Mouse (Mus musculus) forelimb bud, embryonic 11.5 days (tissue): ENCODE results near the gene Tuba1b.
A peak's percentile ranks its signal among the peaks of the same experiment; 100 is the strongest.
"Not testable (repeated sequence)": the region's sequence is repeated elsewhere in the genome, so short reads cannot be mapped to it uniquely, and the experiment has no call there.

Source experiments
- DNase-seq: peaks from one replicate; pipeline ENCODE4 v3.0.0-alpha.2; 2012; ENCODE audit warnings: low read depth, low spot score

Gene Tuba1b

GRCm38 (mm10) chr15:98954425-98955253 lies 20.3 kb upstream of the Tuba1b start:
- DNase-seq, result no peak

GRCm38 (mm10) chr15:98953401-98954356 lies 19.3 kb upstream of the Tuba1b start, which contains the start of the genes Gm49450 and Tuba1a:
Gm49450 (minus strand) TSS chr15:98953551.
Tuba1a (minus strand) TSS chr15:98953703.
- DNase-seq, result peak; percentile 99

GRCm38 (mm10) chr15:98952751-98953400 lies 18.5 kb upstream of the Tuba1b start:
- DNase-seq, result peak; percentile 88

DNA sequence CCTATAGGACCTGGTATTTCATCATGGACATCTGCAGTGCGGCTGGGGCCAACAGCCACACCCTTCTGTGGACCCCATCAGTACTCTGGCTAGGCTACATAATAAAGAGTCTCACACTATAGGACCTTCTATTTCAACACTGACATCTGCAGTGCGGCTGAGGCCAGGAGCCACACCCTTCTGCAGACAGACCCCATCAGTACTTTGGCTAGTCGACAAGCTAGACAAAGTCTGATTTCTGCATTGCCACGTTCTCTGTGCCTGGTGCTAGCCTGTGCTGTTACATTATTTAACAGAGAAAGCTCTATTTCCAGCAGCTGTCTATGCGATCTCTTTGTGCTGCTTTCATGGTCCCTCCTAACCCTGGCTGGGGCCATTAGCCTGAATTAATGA lies 17.7 kb upstream of the Tuba1b start:
- no peak for DNase-seq

DNA sequence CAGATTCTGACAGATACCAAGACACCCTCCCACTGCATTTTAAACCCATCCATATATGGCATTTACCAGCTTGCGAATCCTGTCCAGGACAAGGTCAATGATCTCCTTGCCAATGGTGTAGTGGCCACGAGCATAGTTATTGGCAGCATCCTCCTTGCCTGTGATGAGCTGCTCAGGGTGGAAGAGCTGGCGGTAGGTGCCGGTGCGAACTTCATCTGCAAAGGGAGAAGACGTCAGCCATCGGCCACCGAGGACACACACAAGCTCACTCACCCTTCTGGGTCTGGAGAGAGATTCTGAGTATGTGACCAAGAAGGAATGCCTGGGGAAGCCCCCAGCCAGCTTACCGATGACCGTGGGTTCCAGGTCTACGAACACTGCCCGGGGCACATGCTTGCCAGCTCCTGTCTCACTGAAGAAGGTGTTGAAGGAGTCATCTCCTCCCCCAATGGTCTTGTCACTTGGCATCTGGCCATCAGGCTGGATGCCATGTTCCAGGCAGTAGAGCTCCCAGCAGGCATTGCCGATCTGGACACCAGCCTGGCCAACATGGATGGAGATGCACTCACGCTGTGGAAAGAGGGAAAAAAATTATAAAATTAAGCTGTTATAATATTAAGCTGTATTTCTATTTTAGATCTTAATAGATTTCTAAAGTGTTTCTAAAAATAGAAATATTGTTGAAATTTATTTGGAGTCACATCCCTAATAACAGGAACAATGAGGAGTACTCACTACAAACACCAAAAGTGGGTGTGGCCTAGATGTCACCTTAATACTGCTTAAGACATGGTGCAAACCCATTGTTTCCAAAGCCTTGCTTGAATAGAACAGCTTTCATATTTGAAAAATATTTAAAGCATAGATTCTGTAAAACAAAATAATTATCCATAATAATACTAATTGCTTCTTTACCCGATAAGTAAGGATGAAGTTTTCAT lies 17.0 kb upstream of the Tuba1b start:
- not testable (repeated sequence) for DNase-seq

GRCm38 (mm10) chr15:98949607-98949892 lies 15.2 kb upstream of the Tuba1b start:
- DNase-seq, result no peak

DNA sequence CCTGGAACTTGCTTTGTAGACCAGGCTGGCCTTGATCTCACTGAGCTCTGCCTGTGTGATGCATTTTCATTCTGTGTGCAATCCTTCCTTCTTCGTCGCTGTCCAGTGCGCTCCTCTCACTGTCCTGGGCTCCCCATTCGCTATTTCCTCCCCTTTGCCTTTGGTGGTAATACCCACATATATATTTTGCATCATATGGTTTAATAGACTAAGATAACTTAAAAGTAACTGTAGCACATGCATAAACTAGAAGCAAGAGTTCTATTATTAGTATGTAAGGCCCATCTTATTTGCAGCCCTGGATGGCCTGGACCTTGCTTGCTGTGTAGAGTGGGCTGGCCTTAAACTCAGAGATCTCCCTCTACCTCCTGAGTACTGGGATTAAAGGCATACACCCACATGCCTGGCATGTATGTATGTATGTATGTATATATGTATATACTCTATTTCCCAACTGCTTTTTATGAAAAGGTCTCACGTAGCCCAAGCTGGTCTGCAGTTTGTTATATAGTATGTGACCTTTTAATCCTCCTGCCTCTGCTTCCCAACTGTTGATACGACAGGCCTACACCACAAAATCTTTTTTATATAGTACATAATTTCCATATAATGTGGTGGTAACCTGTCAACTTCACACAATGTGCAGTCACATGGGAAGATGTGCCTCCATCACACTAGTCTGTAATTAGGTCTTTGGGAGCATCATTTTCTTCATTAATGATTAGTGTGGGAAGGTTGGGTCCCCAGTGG lies 14.7 kb upstream of the Tuba1b start:
- DNase-seq, result no peak

DNA sequence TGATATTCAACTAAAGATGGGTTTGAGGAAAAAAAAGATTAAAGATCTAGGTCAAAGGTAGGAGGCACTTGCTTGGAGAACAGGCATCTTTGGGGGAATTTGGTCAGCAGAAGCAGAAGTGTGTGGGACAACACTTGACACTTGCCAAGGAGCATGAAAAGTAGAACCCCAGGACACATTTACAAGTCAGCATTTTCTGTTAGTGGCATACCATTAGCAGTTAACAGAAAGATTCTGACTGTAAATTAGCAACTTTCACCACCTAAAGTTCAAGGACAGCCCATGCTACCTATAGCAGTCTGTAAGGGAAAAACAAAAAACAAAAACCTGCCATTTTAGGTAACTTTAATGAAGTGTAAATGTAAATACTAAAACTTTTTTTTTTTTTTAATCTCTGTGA lies 14.0 kb upstream of the Tuba1b start:
- no peak for DNase-seq

DNA sequence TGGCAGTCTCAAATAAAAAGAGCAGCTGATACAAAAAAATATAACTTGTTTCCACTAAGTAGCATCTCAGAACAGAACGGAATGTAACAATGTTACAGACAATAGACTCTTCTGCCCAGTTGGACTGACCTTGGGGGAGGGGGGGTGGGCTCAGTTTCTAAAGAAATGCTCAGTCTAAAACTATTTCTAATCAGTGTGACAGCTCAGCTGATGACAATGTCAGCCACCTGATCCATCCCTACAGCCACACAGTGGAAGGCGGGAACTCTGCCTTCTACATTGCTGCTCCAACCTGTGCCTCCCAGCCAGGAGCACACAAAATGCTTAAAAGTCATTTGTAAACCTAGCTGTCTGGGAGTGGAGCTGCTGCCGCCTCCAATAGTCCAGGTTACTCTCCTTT lies 13.5 kb upstream of the Tuba1b start:
- no peak for DNase-seq

DNA sequence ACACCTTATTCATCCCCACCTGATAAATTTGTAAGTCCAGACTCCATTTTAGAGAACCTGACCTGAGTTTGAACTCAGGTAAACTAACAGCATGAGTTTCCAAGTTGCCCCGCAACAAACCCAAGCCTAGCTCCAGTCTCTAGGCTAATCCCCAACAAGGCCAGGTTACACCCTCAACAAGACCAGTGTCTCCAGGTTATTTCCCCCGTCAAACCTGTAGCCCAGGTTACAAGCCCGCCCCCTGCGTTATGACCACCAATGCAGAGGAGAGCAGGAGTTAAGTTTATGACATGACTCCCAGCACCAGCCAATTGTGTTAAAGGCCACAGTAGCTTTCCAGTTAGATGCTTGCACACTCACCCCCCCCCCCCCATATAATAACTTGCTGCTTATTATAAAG lies 8.8 kb upstream of the Tuba1b start:
- no peak for DNase-seq

DNA sequence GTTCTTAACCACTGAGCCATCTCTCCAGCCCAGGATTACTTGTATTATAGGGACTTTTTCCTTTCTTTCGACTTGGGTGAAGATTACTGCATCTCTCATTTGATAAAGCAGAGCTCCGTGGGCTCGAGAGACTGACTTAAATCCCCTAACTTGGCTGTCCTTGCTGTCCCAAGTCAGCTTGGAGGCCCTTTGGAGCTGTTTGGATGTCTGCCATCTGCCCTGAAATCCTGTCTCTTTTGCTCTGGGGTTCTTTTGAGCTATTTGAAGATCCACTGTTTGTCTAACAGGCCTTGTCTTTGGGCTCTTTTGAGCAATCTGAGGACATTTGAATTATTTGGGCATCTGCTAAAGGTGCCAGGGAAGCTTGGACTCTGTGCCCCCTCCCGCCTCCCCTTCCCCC lies 7.7 kb upstream of the Tuba1b start:
- DNase-seq, result no peak

GRCm38 (mm10) chr15:98941539-98941938 lies 7.2 kb upstream of the Tuba1b start:
- no peak for DNase-seq

- no peak for DNase-seq
These were observed 6.5 kb upstream of the Tuba1b start for GRCm38 (mm10) chr15:98940816-98941215.

DNA sequence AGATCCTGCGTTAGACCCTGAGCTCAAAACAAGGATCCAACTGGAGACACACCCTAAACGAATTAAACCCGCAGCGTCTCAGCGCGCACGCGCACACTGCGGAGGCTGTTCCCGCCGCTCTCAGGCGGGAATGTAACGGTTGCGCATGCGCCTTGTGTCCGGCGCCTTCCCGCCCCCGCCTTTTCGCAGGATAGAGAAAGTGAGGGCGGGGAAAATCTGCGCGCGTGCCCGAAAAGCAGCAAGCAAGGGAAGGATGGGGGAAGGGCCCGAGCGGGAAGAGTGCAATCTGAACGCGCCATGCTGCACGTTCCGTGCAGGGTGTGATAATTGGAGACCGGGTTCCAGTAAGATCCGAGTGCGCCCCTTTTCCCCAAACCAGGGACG lies 540 bp downstream of the Tuba1b start:
- peak; percentile 98 for DNase-seq

- DNase-seq, result not testable (repeated sequence)
These were observed 1.2 kb downstream of the Tuba1b start for GRCm38 (mm10) chr15:98933004-98933671.

GRCm38 (mm10) chr15:98930998-98931397 lies 3.4 kb downstream of the Tuba1b start:
- no peak for DNase-seq

- no peak for DNase-seq
These were observed 4.2 kb downstream of the Tuba1b start for GRCm38 (mm10) chr15:98930017-98930734.

- DNase-seq, result peak; percentile 78
These were observed 5.6 kb downstream of the Tuba1b start for GRCm38 (mm10) chr15:98928598-98929240.

GRCm38 (mm10) chr15:98927566-98927965 lies 6.8 kb downstream of the Tuba1b start:
- DNase-seq, result no peak
